Mouse (Mus musculus) cerebellum, adult 2 months (tissue): Measurements from ENCODE around the gene Slit1.

Experiments
- CTCF ChIP-seq: fragments of 200-500 bp; IDR thresholded peaks from 2 replicates; pipeline ENCODE4 v1.5.1; 2011; ENCODE audit warnings: low read depth, mild to moderate bottlenecking, control low read depth, low read length, moderate library complexity, borderline replicate concordance; ENCODE audit not compliant: insufficient read depth
- POLR2A ChIP-seq: fragments of 200-500 bp; IDR thresholded peaks from 2 replicates; pipeline ENCODE4 v1.6.1; 2011; ENCODE audit warnings: low read length, control low read depth, borderline replicate concordance; ENCODE audit not compliant: insufficient read depth

DNA sequence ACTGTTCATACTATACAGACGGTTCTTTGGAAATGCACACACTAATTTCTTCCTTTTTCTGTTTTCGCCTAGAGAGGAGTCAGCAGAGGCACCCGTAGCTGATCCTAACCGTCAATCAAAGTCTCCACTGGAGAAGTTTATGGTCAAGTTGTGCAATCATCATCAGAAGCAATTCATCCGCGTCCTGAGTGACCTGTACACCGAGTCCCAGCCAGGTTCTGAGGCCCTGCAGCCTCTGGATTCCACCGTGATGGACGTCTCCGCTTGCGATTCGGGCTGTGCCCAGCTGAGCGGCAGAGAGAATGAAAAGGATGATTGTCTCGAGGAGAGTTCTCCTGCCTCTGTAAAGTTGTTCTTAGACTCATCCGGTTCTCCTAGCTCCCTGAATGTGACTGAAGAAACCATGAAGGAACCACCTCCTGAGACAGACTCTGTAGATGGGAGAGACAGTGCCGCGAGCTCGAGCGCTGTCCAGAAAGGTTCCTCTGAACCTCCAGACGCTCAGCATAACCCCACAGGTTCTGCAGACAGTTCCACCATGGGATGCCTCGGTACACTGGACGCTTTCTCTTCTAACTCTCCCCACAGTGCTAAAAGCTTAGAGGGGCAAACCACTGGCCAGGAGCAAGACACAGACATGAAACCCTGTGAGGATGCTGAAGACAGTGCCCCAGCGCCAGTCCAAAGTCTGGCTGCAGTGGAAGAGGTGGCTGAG is 161.6 kb downstream of the Slit1 start, which contains the start of gene Gm340:
- TF ChIP-seq POLR2A (no peak), CTCF (no peak)
